Mouse (Mus musculus) right cerebral cortex, adult 18-20 months (tissue): ENCODE results near the gene Nono.

ENCODE experiments used
- DNase-seq: peaks from one replicate; pipeline ENCODE4 v3.0.0; 2022; ENCODE audit warnings: mixed read lengths

Gene Nono

DNA sequence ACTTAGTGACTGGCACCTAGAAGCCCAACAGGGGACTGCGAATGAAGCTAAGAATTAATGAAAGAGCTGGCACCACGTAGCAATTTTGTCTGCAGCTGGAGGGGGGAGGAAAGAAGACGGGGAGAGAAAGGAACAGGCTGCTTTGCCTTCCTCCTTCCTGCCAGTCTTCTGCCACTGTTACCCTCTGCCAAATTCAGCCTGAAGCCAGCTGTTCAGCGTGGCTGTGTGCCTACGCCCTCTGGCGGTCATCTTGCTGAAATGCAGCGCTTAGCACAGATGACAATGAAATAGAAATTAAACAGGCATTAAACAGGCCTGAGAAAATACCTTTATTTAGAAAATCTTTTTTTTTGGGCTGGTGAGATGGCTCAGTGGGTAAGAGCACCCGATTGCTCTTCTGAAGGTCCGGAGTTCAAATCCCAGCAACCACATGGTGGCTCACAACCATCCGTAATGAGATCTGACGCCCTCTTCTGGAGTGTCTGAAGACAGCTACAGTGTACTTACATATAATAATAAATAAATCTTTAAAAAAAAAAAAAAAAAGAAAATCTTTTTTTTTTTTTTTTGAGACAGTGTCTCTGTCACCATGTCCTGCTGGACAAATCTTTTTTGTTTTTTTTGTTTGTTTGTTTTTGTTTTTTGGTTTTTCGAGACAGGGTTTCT is 57.5 kb downstream of the Nono start:
- peak; percentile 20 for DNase-seq
